Mouse (Mus musculus): ENCODE measurements around the gene Faim.

DNA sequence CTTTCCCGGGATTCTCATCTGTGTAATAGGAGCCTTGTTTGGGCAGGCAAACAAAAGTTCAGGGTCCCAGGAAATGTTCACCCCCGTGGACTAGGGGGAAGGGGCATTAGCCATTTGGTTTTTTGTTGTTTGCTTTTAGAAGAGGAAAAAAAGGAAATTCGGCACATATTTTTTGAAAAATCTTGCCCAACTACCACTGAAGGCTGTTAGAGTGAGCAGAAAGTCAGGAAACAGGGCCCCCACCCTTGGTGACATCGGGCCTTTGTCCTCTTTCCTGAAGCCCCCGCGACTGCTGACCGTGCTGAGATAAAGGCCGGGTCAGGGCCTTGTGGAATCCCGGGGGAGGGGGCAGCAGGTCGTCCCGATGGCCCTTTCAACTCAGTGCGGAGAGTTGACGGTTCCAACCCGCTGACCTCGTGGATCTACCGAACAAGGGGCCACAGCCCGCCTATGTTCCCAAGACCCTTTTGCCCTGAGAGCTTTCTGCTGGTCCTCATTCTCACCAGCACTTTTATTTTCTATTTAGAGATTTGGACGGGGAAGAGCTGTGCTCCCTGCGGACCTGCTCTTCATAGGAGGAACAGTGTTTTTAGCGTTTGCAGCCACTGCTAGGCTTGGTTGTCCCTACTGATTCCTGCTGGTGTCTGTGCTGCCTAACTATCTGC, 23.6 kb upstream of the Faim start:
- TF ChIP-seq CTCF (conservative IDR thresholded peaks at IDR 0.05; ENCODE audit: insufficient read depth, insufficient read length, low read depth, low read length) (no peak), POLR2A (IDR thresholded peaks at IDR 0.05; ENCODE audit: low read depth, low read length) (no peak)

Measured in kidney, adult 2 months (tissue).